Mouse (Mus musculus): ENCODE measurements around the gene Ntng2. TPM values are rescaled to one million over a fixed set of nuclear protein-coding genes. Genes with fewer than 3 reads are reported as not detected.

Gene Ntng2
- polyA plus RNA-seq, 1 experiment: 0.40 TPM

DNA sequence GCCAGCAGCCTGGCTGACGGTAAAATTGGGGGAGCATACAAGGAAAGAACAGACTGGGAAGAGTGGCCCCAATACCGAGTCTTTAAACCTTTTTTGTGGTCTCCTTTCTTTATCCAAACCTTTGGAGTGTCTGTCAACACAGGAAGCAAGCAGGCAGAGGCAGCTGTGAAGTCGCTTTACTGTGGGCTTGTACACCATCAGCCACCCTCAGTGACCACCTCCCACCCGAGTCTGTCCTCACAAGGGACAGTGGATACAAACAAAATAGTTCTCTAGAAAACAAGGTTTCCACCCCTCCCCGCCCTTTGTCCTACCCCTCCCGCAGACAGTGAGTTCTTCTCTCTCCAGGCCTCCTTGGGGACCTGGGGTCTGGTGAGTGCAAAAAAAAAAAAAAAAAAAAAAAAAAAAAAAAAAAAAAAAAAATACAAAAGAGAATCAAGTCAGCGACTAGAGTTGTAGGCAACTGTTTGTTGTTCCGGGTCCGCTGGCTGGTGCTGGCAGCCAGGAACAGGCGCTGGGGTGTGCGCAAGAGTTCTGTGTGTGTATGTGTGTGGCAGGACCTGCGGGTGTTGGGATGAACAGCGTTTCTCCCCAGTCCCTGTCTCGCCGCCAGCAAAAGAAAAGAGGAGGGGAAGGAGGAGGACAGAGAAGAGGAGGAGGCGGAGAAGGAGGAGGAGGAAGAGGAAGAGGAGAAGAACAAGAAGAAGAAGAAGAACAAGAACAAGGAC, 58.8 kb downstream of the Ntng2 start:
- no peaks in the 10 kb centered on the region for H3K27me3 ChIP-seq (ENCODE audit: control insufficient read depth, insufficient read depth, insufficient read length)
- no peak overlapping the region for H3ac ChIP-seq (ENCODE audit: control insufficient read depth, insufficient read length, low read depth)
- H3K36me3 ChIP-seq (ENCODE audit: control insufficient read depth, insufficient read depth): no peaks in the 10 kb centered on the region
- no peak overlapping the region for H3K4me3 ChIP-seq (ENCODE audit: insufficient read depth, poor library complexity, severe bottlenecking)
- no peaks in the 10 kb centered on the region for H3K79me3 ChIP-seq (ENCODE audit: low read depth)
- H3K79me2 ChIP-seq (ENCODE audit: control insufficient read depth, insufficient read depth): no peaks in the 10 kb centered on the region
- TF ChIP-seq MYOG (IDR thresholded peaks at IDR 0.05; ENCODE audit: control insufficient read depth, extremely low read depth, insufficient read length): no peak
- TF ChIP-seq MYOD1 (IDR thresholded peaks at IDR 0.05; ENCODE audit: control insufficient read depth, insufficient read length, low read depth): no peak

DNA sequence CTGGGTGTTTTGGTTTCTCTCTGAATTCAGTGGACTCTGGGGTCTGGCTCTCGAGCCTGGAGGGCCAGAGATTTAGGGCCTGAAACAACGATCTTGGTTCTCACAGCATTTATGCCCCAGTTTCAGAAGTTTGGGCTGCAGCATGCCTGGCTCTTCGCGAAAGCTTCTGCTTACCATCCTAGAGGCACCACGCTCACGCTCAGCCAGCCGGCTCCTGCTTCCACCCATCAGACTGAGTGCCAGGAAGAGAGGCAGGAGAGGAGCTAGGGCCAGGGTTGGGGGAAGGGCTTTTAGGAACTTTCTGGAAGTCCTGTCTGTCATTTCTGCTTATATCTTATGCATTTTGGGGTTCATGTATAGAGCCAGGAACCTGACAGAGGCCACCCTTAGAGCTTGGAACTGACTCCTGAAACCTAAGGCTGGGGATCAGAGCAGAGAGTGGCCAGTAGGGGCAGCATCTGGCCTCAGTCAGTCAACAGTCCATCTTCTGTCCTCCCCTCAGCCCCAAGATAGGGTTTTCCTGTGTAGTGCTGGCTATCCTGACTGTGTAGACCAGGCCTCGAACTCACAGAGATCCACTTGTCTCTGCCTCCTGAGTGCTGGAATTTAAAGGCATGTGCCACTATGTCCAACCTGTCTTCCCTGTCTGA, 60.1 kb downstream of the Ntng2 start:
- Histone ChIP-seq H3K27me3 (ENCODE audit: control insufficient read depth, insufficient read depth, insufficient read length) (no peaks in the 10 kb centered on the region), H3K79me3 (ENCODE audit: low read depth) (no peaks in the 10 kb centered on the region), H3ac (ENCODE audit: control insufficient read depth, insufficient read length, low read depth) (no peak overlapping the region), H3K36me3 (ENCODE audit: control insufficient read depth, insufficient read depth) (no peaks in the 10 kb centered on the region), H3K79me2 (ENCODE audit: control insufficient read depth, insufficient read depth) (no peaks in the 10 kb centered on the region), H3K4me3 (ENCODE audit: insufficient read depth, poor library complexity, severe bottlenecking) (no peak overlapping the region)
- TF ChIP-seq MYOG (IDR thresholded peaks at IDR 0.05; ENCODE audit: control insufficient read depth, extremely low read depth, insufficient read length): no peak
- TF ChIP-seq MYOD1 (IDR thresholded peaks at IDR 0.05; ENCODE audit: control insufficient read depth, insufficient read length, low read depth): no peak
- peak; percentile 16 for TF ChIP-seq CTCF (IDR thresholded peaks at IDR 0.05; ENCODE audit: control insufficient read depth, insufficient read depth, insufficient read length)

DNA sequence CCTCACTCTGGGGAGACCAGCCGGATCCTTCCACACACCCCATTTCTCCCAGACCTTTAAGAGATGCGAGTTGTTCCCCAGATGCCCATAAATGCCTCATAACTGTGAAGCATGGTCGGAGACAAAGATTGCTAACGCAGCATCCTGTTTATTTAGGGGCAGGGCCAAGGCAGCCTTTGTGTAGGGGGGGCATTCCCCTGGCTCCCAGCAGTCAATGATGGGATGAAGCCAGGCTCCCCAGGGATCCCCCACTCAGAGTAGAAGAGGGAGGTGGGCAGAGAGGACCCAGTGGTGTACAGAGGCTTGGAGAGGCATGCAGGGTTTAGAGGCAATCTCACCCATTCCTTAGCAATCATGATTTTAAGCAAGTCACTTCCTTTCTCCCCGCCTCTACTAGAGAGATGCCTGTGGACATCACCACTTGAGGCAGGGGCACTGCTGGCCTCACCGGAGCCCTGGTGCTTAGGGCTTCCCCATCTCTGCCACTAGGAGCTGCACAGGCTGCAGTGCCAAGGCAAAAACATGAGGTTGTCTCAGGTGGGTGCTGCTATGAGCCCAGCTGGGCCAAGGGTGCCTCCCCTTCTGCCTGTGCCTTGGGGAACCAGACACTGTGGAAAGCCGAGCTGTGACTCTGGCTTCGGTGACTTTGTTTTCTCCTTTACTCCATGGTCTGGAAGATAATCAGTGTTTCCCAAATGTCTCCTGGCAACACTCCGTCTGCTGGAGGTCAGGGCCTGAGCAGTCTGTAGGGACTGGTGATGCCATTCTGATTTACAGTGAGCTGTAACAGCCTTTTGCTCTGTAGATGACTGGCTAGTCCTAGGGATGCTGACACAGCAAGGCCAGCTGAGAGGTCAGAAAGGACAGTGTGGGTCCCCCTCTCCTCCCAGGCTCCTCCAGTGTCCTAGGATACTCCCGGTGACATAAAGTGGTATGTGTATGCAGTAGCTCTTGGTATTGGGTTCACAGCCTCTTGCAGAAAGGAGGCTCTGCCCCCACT, 61.3 kb downstream of the Ntng2 start:
- Histone ChIP-seq H3K36me3 (ENCODE audit: control insufficient read depth, insufficient read depth) (no peaks in the 10 kb centered on the region), H3K79me2 (ENCODE audit: control insufficient read depth, insufficient read depth) (no peaks in the 10 kb centered on the region), H3K79me3 (ENCODE audit: low read depth) (no peaks in the 10 kb centered on the region), H3K27me3 (ENCODE audit: control insufficient read depth, insufficient read depth, insufficient read length) (no peaks in the 10 kb centered on the region), H3K4me3 (ENCODE audit: insufficient read depth, poor library complexity, severe bottlenecking) (no peak overlapping the region), H3ac (ENCODE audit: control insufficient read depth, insufficient read length, low read depth) (no peak overlapping the region)
- TF ChIP-seq MYOG (IDR thresholded peaks at IDR 0.05; ENCODE audit: control insufficient read depth, extremely low read depth, insufficient read length) (no peak), MAX (IDR thresholded peaks at IDR 0.05) (no peak), USF1 (IDR thresholded peaks at IDR 0.05; ENCODE audit: low read depth) (no peak), MYOD1 (IDR thresholded peaks at IDR 0.05; ENCODE audit: control insufficient read depth, insufficient read length, low read depth) (no peak)

DNA sequence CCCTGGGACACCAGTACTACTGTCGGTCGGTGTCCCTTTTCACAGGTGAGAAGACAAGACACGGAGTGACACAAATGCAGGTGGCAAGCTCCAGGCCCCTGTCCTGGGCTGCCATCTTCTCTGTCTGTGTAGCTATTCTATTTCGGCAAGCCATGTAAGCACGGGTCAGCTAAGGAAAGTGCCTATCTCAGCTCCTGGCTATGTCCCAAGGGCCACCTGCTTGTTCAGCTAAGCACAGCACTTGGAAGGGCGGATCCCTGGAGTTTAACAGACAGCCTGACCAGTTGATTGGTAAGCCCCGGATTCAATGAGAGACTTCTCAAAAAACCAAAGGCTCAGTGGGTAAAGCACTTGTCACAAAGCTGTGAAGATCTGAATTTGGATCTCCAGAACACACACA, 62.4 kb downstream of the Ntng2 start:
- no peaks in the 10 kb centered on the region for H3K36me3 ChIP-seq (ENCODE audit: control insufficient read depth, insufficient read depth)
- H3K27me3 ChIP-seq (ENCODE audit: control insufficient read depth, insufficient read depth, insufficient read length): no peaks in the 10 kb centered on the region
- no peaks in the 10 kb centered on the region for H3K79me3 ChIP-seq (ENCODE audit: low read depth)
- H3K79me2 ChIP-seq (ENCODE audit: control insufficient read depth, insufficient read depth): no peaks in the 10 kb centered on the region
- H3K4me3 ChIP-seq (ENCODE audit: insufficient read depth, poor library complexity, severe bottlenecking): no peak overlapping the region
- H3ac ChIP-seq (ENCODE audit: control insufficient read depth, insufficient read length, low read depth): no peak overlapping the region
- no peak for TF ChIP-seq USF1 (IDR thresholded peaks at IDR 0.05; ENCODE audit: low read depth)

DNA sequence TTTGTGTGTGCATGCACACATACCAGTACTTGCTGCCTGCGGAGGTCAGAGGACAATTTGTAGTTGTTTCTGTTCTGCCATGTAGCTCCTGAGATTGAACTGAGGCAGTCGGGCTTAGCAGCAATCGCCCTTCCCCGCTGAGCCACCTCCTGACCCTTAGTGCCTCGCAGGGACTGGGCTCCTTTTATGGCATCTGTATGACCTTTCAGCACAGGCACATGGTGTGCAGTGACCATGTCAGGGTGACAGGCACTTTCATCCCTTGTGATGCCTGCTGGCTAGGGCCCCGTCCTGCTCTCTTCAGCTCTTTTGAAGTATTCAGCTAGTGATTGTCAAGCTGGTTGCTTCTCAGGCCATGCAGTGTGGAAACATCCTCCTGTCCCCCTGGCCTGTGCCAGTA, 66.6 kb downstream of the Ntng2 start:
- TF ChIP-seq MYOG (IDR thresholded peaks at IDR 0.05; ENCODE audit: control insufficient read depth, extremely low read depth, insufficient read length) (no peak), MYOD1 (IDR thresholded peaks at IDR 0.05; ENCODE audit: control insufficient read depth, insufficient read length, low read depth) (no peak), FOSL1 (IDR thresholded peaks at IDR 0.05; ENCODE audit: insufficient read depth, low read length, poor library complexity, severe bottlenecking) (no peak), MAX (IDR thresholded peaks at IDR 0.05) (no peak), CTCF (IDR thresholded peaks at IDR 0.05; ENCODE audit: control insufficient read depth, insufficient read depth, insufficient read length) (no peak), USF1 (IDR thresholded peaks at IDR 0.05; ENCODE audit: low read depth) (no peak), CEBPB (IDR thresholded peaks at IDR 0.05; ENCODE audit: low read depth) (no peak)

More for the DNA sequence above, 66.6 kb downstream of the Ntng2 start:
- H3K27me3 ChIP-seq (ENCODE audit: control insufficient read depth, insufficient read depth, insufficient read length): no peaks in the 10 kb centered on the region
- H3K79me3 ChIP-seq (ENCODE audit: low read depth): no peaks in the 10 kb centered on the region
- peaks cover 8% of the 10 kb centered on the region for H3K36me3 ChIP-seq (ENCODE audit: control insufficient read depth, insufficient read depth)
- H3K4me3 ChIP-seq (ENCODE audit: insufficient read depth, poor library complexity, severe bottlenecking): no peak overlapping the region
- no peak overlapping the region for H3ac ChIP-seq (ENCODE audit: control insufficient read depth, insufficient read length, low read depth)
- no peaks in the 10 kb centered on the region for H3K79me2 ChIP-seq (ENCODE audit: control insufficient read depth, insufficient read depth)

Data from C2C12 (cell line).